Mouse (Mus musculus): ENCODE results near the gene Cdh4. TPM values are rescaled to one million over a fixed set of nuclear protein-coding genes. Genes with fewer than 3 reads are reported as not detected.
A peak's percentile ranks its signal among the peaks of the same experiment; 100 is the strongest.

Gene Cdh4
- polyA plus RNA-seq, 1 experiment = 0.55 TPM

DNA sequence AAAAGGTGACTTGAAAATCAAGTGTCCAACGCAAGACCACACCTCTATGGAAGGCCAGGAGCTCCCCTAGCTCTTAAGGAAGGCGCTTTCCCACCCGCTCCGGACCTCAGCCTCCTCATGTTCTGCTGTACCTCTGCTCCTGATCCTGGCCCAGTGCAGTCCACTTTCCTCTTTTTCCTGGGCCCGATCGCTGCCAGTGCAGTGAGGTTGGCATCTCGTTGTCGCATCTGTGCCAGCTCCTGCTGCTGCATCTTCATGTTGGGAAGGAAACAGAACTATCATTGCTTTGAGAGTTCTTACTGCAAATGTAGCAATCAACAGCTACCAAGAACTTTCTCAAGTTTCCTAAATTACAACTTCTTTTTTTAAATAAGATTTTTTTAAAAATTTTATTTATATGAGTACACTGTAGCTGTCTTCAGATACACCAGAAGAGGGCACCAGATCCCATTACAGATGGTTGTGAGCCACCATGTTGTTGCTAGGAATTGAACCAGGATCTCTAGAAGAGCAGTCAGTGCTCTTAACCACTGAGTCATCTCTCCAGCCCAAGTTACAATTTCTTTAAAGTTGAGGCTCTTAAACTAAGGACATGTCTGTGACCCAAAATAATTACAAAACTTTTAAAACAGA lies 478.9 kb downstream of the Cdh4 start:
- 90% methylated on average over 8 of the region's 8 CpGs for WGBS
- TF ChIP-seq POLR2A (IDR thresholded peaks at IDR 0.05; ENCODE audit: borderline replicate concordance, control insufficient read depth, low read depth, low read length) (no peak), CTCF (IDR thresholded peaks at IDR 0.05; ENCODE audit: control insufficient read depth, insufficient read depth, low read length) (no peak)
- Histone ChIP-seq H3K4me3 (replicated peaks; ENCODE audit: control insufficient read depth, low read depth, low read length) (no peak overlapping the region), H3K27ac (ENCODE audit: control insufficient read depth, insufficient read depth, low read depth, low read length, poor library complexity) (no peak overlapping the region), H3K4me1 (ENCODE audit: control insufficient read depth, insufficient read depth, low read length) (no peaks in the 10 kb centered on the region)

DNA sequence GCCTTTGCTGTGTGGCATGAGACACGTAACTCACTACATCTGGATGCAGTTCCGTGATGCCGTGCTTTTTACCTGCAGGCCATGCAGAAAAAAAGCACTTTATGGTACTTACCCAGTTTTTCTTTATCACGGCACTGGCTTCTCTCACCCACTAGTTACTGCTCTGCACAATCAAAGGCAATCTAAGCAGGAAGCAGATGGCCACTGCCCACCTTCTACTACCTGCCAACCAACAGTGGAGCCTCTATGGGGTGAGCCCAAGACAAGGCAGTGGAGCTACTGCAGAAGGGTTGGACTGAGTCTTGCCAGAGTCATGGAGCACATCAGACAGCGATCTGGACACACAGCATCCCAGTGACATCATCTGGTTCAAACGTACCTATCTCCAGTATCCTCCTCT lies 481.8 kb downstream of the Cdh4 start:
- H3K4me3 ChIP-seq (replicated peaks; ENCODE audit: control insufficient read depth, low read depth, low read length) = no peak overlapping the region

DNA sequence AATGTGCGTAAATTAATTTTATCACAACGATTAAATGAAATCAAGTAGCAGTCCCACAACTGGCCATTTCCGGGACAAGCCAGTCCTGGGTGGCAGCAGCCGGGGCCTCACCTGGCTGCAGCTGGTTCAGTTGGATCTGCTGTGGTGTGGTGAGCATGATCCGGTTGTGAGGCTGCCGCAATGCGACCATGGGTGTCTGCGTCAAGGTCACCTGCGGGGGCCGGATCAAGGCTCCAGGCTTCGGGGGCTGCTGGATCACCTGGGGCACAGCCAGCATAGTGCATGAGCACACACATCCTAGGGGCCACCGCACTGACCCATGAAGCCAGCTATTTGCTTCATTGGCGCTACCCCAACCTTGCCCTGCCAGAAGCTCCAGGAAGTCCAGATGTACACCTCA lies 486.9 kb downstream of the Cdh4 start:
- Histone ChIP-seq H3K27ac (ENCODE audit: control insufficient read depth, insufficient read depth, low read depth, low read length, poor library complexity) (no peak overlapping the region), H3K4me3 (replicated peaks; ENCODE audit: control insufficient read depth, low read depth, low read length) (no peak overlapping the region), H3K4me1 (ENCODE audit: control insufficient read depth, insufficient read depth, low read length) (no peaks in the 10 kb centered on the region)
- 91% methylated on average over 13 of the region's 13 CpGs for WGBS
- TF ChIP-seq CTCF (IDR thresholded peaks at IDR 0.05; ENCODE audit: control insufficient read depth, insufficient read depth, low read length) = no peak
- TF ChIP-seq POLR2A (IDR thresholded peaks at IDR 0.05; ENCODE audit: borderline replicate concordance, control insufficient read depth, low read depth, low read length) = no peak

More for the DNA sequence above, 481.8 kb downstream of the Cdh4 start:
- TF ChIP-seq POLR2A (IDR thresholded peaks at IDR 0.05; ENCODE audit: borderline replicate concordance, control insufficient read depth, low read depth, low read length) (no peak), CTCF (IDR thresholded peaks at IDR 0.05; ENCODE audit: control insufficient read depth, insufficient read depth, low read length) (no peak)
- 90% methylated on average over 6 of the region's 6 CpGs for WGBS
- Histone ChIP-seq H3K4me1 (ENCODE audit: control insufficient read depth, insufficient read depth, low read length) (no peaks in the 10 kb centered on the region), H3K27ac (ENCODE audit: control insufficient read depth, insufficient read depth, low read depth, low read length, poor library complexity) (no peak overlapping the region)

DNA sequence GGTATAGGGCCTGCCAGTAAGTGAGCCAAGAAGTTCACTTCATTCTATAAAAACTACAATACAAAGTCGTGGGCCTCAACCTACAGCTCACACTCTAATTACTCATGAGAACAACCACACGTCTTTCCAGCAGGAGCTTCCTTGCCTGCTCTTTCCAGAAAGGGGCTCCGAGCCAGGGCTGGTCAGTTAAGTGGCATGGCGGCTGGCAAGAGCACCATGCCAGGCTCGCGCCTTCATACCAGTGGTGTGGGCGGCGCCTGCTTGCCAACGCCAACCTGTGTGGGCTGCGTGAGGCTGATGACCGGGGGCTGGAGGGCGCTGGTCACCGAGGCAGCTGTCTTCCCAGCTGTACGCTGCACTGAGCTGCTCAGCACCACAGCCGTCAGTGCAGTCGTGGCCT lies 489.5 kb downstream of the Cdh4 start:
- H3K4me3 ChIP-seq (replicated peaks; ENCODE audit: control insufficient read depth, low read depth, low read length) = no peak overlapping the region
- no peak overlapping the region for H3K27ac ChIP-seq (ENCODE audit: control insufficient read depth, insufficient read depth, low read depth, low read length, poor library complexity)
- no peak for TF ChIP-seq POLR2A (IDR thresholded peaks at IDR 0.05; ENCODE audit: borderline replicate concordance, control insufficient read depth, low read depth, low read length)
- TF ChIP-seq CTCF (IDR thresholded peaks at IDR 0.05; ENCODE audit: control insufficient read depth, insufficient read depth, low read length) = no peak
- H3K4me1 ChIP-seq (ENCODE audit: control insufficient read depth, insufficient read depth, low read length) = peaks cover 9% of the 10 kb centered on the region
- 92% methylated on average over 16 of the region's 16 CpGs for WGBS

DNA sequence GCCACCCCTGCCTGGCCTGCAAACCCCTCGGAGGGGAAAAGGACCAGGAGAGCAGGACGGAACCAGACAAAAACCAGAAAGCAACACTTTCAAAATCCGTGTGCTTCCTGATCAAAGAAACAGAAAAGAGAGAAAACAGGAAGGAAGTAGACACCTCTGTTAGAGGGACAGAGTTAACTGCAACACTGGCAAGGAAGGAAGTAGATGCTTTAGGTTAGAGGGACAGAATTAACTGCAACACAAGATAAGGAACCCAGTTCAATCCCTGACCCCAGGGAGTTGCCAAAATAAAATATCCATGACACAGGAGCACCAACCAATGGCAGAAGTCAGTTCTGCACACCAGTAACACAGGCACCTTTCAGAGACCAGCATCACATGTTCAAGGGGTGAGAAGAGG lies 491.9 kb downstream of the Cdh4 start:
- no peak overlapping the region for H3K4me3 ChIP-seq (replicated peaks; ENCODE audit: control insufficient read depth, low read depth, low read length)
- H3K4me1 ChIP-seq (ENCODE audit: control insufficient read depth, insufficient read depth, low read length) = peaks cover 13% of the 10 kb centered on the region
- 28% methylated on average over 3 of the region's 3 CpGs for WGBS
- TF ChIP-seq POLR2A (IDR thresholded peaks at IDR 0.05; ENCODE audit: borderline replicate concordance, control insufficient read depth, low read depth, low read length) = no peak
- TF ChIP-seq CTCF (IDR thresholded peaks at IDR 0.05; ENCODE audit: control insufficient read depth, insufficient read depth, low read length) = no peak
- peak overlapping the region; percentile 38 for H3K27ac ChIP-seq (ENCODE audit: control insufficient read depth, insufficient read depth, low read depth, low read length, poor library complexity)

DNA sequence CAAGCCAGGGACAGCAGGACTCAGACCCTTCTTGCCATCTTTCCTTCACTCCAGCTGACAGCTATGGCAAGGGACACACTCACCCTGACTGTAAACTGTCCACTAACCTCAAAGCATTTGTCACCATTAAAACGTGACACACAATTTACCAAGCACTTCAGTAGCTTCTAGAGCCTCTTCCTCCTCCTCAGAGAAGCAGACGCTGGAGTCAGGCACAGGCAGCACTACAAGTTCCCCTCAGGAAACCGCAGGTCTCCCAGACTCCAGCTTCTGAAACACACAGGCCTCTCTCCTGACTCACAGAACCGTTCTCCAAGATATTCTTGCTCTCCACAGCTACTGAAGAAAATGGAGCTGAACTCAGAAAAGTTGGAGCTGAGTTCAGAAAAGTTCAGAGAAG lies 494.9 kb downstream of the Cdh4 start:
- peaks cover 13% of the 10 kb centered on the region for H3K4me1 ChIP-seq (ENCODE audit: control insufficient read depth, insufficient read depth, low read length)
- TF ChIP-seq CTCF (IDR thresholded peaks at IDR 0.05; ENCODE audit: control insufficient read depth, insufficient read depth, low read length) = no peak
- TF ChIP-seq POLR2A (IDR thresholded peaks at IDR 0.05; ENCODE audit: borderline replicate concordance, control insufficient read depth, low read depth, low read length) = no peak
- 0 out of 2 replicates have a peak overlapping the region, but pooled peaks have one; percentile 12 for H3K27ac ChIP-seq (ENCODE audit: control insufficient read depth, insufficient read depth, low read depth, low read length, poor library complexity)
- 5% methylated on average over 4 of the region's 4 CpGs for WGBS
- no peak overlapping the region for H3K4me3 ChIP-seq (replicated peaks; ENCODE audit: control insufficient read depth, low read depth, low read length)

DNA sequence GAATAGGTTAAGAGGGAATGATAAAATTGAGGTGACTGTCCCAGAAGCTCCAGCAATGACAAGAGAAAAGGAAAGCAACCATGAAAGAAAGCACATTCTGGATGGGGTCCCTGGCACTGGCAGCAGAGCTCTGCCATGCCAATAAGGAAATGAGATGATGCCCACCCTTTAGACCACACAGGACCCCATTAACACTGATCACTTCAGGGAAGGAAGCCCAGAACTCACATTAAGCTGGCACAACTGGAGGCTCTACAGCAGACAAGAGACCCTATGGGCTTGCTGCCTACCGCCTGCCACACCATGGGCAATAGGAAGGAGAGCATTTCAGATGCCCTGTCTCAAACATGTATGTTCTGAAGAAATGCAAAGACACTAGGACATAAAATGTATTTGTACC lies 499.5 kb downstream of the Cdh4 start:
- TF ChIP-seq POLR2A (IDR thresholded peaks at IDR 0.05; ENCODE audit: borderline replicate concordance, control insufficient read depth, low read depth, low read length) = no peak
- TF ChIP-seq CTCF (IDR thresholded peaks at IDR 0.05; ENCODE audit: control insufficient read depth, insufficient read depth, low read length) = no peak
- Histone ChIP-seq H3K27ac (ENCODE audit: control insufficient read depth, insufficient read depth, low read depth, low read length, poor library complexity) (no peak overlapping the region), H3K4me3 (replicated peaks; ENCODE audit: control insufficient read depth, low read depth, low read length) (no peak overlapping the region), H3K4me1 (ENCODE audit: control insufficient read depth, insufficient read depth, low read length) (peaks cover 4% of the 10 kb centered on the region)
- WGBS = 97% methylated on average over 1 of the region's 1 CpGs

DNA sequence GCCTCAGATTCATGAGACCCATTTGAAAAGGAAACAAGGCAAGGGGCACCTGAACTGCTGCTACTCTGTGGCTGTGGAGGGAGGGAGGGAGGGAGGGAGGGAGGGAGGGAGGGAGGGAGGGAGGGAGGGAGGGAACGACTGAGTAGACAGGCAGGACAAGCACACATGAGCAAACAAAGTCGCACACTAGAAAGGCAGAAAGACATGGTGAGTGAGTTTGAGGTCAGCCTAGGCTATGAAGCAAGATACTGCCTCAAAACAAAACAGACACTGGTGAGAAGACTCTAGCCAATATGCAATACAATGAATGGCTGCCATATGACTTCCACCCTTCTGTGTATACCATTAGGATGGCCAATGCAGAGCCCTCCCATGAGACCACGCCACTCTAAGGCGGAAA lies 502.8 kb downstream of the Cdh4 start:
- Histone ChIP-seq H3K4me3 (replicated peaks; ENCODE audit: control insufficient read depth, low read depth, low read length) (no peak overlapping the region), H3K4me1 (ENCODE audit: control insufficient read depth, insufficient read depth, low read length) (peaks cover 2% of the 10 kb centered on the region; the same call in 1 of the 2 replicates), H3K27ac (ENCODE audit: control insufficient read depth, insufficient read depth, low read depth, low read length, poor library complexity) (no peak overlapping the region)
- TF ChIP-seq POLR2A (IDR thresholded peaks at IDR 0.05; ENCODE audit: borderline replicate concordance, control insufficient read depth, low read depth, low read length) = no peak
- no peak for TF ChIP-seq CTCF (IDR thresholded peaks at IDR 0.05; ENCODE audit: control insufficient read depth, insufficient read depth, low read length)
- 44% methylated on average over 4 of the region's 4 CpGs for WGBS

DNA sequence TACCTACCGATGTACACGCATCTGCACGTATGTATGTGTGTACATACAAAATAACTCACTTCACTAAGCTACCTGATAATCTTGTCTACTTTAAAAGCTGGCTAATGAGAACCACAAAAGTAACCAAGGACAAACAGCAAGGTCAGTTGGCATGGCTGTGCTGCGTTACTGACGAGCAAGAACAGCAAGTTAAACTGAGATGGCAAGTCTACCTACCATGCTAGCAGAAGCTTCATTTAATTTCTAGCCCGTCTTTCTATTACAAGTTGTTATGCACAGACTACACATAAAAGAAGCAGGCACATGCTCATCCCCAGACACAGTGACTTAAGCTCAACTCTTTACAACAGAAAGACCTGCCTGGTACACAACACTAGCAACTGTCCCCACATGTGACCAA lies 504.3 kb downstream of the Cdh4 start:
- Histone ChIP-seq H3K4me3 (replicated peaks; ENCODE audit: control insufficient read depth, low read depth, low read length) (no peak overlapping the region), H3K4me1 (ENCODE audit: control insufficient read depth, insufficient read depth, low read length) (peaks cover 5% of the 10 kb centered on the region), H3K27ac (ENCODE audit: control insufficient read depth, insufficient read depth, low read depth, low read length, poor library complexity) (no peak overlapping the region)
- 88% methylated on average over 6 of the region's 6 CpGs for WGBS
- no peak for TF ChIP-seq CTCF (IDR thresholded peaks at IDR 0.05; ENCODE audit: control insufficient read depth, insufficient read depth, low read length)
- no peak for TF ChIP-seq POLR2A (IDR thresholded peaks at IDR 0.05; ENCODE audit: borderline replicate concordance, control insufficient read depth, low read depth, low read length)
